Mouse (Mus musculus): Measurements from ENCODE around the gene Armh1. TPM values are rescaled to one million over a fixed set of nuclear protein-coding genes. Genes with fewer than 3 reads are reported as not detected.

The Armh1 gene
- 0.12 and 0.22 TPM in 2 replicates for polyA plus RNA-seq (2015; fragmentation: Nextera tagmentation; extraction: Ambion mirVana)

DNA sequence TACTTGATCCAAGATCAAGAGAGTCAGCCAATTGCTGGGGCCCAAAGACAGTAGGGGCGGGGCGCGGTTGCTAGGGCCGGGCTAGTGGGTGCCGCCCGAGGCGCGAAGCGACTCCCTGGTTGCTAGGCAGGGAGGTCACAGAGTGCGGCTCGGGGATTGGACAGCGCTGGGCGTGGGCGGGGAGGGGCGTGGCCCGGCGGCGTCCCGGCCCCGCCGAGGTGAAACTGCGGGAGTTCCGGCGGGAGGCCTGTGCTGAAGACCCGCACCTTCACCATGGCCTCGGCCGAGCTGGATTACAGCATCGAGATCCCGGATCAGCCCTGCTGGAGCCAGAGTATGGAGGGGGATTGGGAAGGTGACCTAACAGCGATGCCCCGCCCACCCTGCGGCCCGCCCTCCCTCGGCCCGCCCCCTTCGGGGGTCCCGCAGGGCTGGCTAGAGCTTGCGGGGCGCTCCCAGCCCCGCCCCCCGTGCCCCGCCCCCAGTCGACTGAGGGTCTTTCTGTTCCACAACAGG is at the start of gene Armh1, which contains the start of gene Tmem53:
Gene Armh1, minus strand, starts transcription at position 325 of the 516 bp plus-strand sequence.
Gene Tmem53, plus strand, starts transcription at position 151 of the 516 bp plus-strand sequence.
- no peaks in the 10 kb centered on the region for H3K27me3 ChIP-seq (replicated peaks; ENCODE audit: control insufficient read depth, insufficient read depth, low read length)
- TF ChIP-seq CTCF (IDR thresholded peaks at IDR 0.05; ENCODE audit: low read depth): no peak
- H3K9me3 ChIP-seq (ENCODE audit: control insufficient read depth): no peaks in the 10 kb centered on the region
- peak within 1 kb of the TSS; percentile 88 for H3K4me2 ChIP-seq (replicated peaks; ENCODE audit: low read depth)
- peak within 1 kb of the TSS; percentile 69 for H3K9ac ChIP-seq (ENCODE audit: low read depth, low read length)
- peak within 1 kb of the TSS; percentile 73 for H3K4me3 ChIP-seq (ENCODE audit: low read depth, low read length)
- no peaks in the 10 kb centered on the region for H3K36me3 ChIP-seq (ENCODE audit: control insufficient read depth, insufficient read depth)
- WGBS: under 1% methylated on average over 43 of the region's 43 CpGs
- peak within 1 kb of the TSS; percentile 47 for H3K27ac ChIP-seq (ENCODE audit: low read depth, low read length)
- H3K4me1 ChIP-seq (replicated peaks; ENCODE audit: control insufficient read depth, insufficient read depth, low read length): no peaks in the 10 kb centered on the region
- ATAC-seq: peak; percentile 97

DNA sequence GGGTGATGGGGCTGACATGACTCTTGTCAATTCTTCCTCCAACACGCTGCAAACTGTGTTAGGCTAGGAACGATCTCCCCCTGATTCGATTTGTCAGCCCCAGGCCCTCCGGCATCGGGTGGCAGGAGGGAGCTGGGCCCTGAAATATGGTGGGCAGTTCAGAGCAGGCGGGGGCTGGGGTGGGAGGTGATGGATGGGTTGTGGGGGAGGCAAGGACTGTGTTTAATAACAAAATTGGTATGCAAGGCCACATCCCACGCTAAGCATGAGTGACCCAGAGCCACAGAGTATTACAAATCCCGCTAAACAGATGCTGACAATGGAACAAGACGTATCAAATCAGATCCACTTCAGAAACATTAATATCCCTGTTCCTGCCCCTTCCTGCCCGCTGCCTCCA is 48.0 kb upstream of the Armh1 start:
- H3K9ac ChIP-seq (ENCODE audit: low read depth, low read length): no peak overlapping the region
- H3K27ac ChIP-seq (ENCODE audit: low read depth, low read length): no peak overlapping the region
- 82% methylated on average over 10 of the region's 10 CpGs for WGBS
- H3K9me3 ChIP-seq (ENCODE audit: control insufficient read depth): no peaks in the 10 kb centered on the region
- no peak overlapping the region for H3K4me2 ChIP-seq (replicated peaks; ENCODE audit: low read depth)
- no peak overlapping the region for H3K4me3 ChIP-seq (ENCODE audit: low read depth, low read length)
- H3K36me3 ChIP-seq (ENCODE audit: control insufficient read depth, insufficient read depth): no peaks in the 10 kb centered on the region
- H3K4me1 ChIP-seq (replicated peaks; ENCODE audit: control insufficient read depth, insufficient read depth, low read length): peaks cover 7% of the 10 kb centered on the region; the same call in 1 of the 2 replicates
- no peak for ATAC-seq
- H3K27me3 ChIP-seq (replicated peaks; ENCODE audit: control insufficient read depth, insufficient read depth, low read length): peaks cover 34% of the 10 kb centered on the region
- no peak for TF ChIP-seq CTCF (IDR thresholded peaks at IDR 0.05; ENCODE audit: low read depth)

DNA sequence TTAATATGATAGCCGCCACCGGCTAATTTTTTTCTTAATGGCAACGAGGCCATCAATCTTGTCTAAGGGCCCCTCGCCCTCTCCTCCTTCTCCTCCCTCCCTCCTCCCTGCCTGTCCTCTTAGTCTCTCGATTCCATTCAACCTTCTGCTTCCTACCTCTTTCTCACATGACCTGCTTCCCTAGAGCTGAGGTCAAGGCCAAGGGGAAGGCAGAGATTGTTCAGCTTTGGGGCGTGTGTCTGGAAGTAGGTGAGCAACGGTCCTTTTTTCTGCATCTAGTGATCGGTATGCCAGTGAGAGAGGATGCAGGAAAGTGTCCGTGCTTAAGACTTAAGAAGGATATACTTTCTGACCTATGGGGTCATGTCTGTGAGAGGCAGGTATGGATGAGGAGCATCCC is 45.9 kb upstream of the Armh1 start:
- ATAC-seq: no peak
- no peak overlapping the region for H3K9ac ChIP-seq (ENCODE audit: low read depth, low read length)
- H3K4me1 ChIP-seq (replicated peaks; ENCODE audit: control insufficient read depth, insufficient read depth, low read length): no peaks in the 10 kb centered on the region
- no peaks in the 10 kb centered on the region for H3K9me3 ChIP-seq (ENCODE audit: control insufficient read depth)
- no peak for TF ChIP-seq CTCF (IDR thresholded peaks at IDR 0.05; ENCODE audit: low read depth)
- no peak overlapping the region for H3K4me2 ChIP-seq (replicated peaks; ENCODE audit: low read depth)
- H3K36me3 ChIP-seq (ENCODE audit: control insufficient read depth, insufficient read depth): no peaks in the 10 kb centered on the region
- no peak overlapping the region for H3K4me3 ChIP-seq (ENCODE audit: low read depth, low read length)
- H3K27me3 ChIP-seq (replicated peaks; ENCODE audit: control insufficient read depth, insufficient read depth, low read length): peaks cover 17% of the 10 kb centered on the region
- 76% methylated on average over 9 of the region's 9 CpGs for WGBS
- H3K27ac ChIP-seq (ENCODE audit: low read depth, low read length): no peak overlapping the region

DNA sequence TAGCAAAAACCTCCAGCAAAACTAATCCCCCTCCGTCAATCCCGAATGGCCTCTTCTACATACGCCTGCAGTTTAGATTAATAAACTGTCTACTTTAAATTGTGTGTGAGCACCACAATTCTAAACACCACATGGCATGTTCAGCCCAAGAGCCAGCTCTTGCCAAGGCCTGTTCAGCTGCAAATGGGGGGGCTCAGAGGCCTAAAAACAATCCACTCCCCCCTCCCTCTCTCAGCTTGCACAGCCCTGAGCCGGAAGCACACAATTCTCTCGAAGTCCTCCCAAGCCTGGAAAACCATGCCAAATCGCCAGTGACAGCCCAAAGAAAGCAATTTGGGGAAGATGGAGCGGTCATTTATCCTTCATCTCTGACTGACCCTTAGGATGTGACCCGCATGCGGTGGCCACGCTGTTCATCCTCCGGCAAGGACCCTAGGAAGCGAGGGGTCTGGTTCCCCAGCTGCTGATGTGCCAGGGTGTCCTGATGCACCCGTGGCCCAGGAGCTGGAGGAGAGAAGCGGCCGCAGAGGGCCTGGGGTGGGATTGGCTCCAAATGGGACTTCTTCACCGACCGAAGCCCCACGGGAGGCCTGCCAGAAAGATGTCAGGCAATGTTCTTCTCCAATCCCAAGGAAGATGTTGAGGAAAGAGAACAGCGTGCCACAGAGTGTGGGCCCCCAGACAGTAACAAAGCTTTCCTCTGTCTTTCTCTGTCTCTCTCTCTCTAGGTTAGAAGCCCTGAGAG is 45.1 kb upstream of the Armh1 start:
- Histone ChIP-seq H3K9ac (ENCODE audit: low read depth, low read length) (no peak overlapping the region), H3K4me1 (replicated peaks; ENCODE audit: control insufficient read depth, insufficient read depth, low read length) (no peaks in the 10 kb centered on the region), H3K27ac (ENCODE audit: low read depth, low read length) (no peak overlapping the region), H3K4me2 (replicated peaks; ENCODE audit: low read depth) (no peak overlapping the region), H3K4me3 (ENCODE audit: low read depth, low read length) (no peak overlapping the region), H3K36me3 (ENCODE audit: control insufficient read depth, insufficient read depth) (no peaks in the 10 kb centered on the region), H3K9me3 (ENCODE audit: control insufficient read depth) (no peaks in the 10 kb centered on the region), H3K27me3 (replicated peaks; ENCODE audit: control insufficient read depth, insufficient read depth, low read length) (peaks cover 16% of the 10 kb centered on the region)
- no peak for TF ChIP-seq CTCF (IDR thresholded peaks at IDR 0.05; ENCODE audit: low read depth)
- WGBS: 82% methylated on average over 19 of the region's 19 CpGs
- ATAC-seq: no peak

DNA sequence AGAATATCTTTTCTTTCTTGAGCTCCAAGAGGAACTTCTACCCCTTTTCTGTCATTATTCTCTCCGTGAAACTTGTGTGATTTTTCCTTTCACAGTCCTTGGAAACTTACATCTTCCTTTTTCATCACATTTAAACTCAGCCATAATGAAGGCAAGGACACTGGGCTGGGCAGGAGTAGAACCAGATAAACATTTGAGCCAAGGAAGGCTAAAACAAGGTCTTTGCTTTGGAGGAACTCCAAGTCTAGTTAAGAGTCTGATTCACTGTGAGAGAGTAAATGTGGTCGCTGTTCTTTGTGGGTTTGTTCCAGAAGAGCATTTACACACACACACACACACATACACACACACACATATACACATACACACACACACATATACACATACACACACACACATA is 39.8 kb upstream of the Armh1 start:
- Histone ChIP-seq H3K27me3 (replicated peaks; ENCODE audit: control insufficient read depth, insufficient read depth, low read length) (no peaks in the 10 kb centered on the region), H3K9ac (ENCODE audit: low read depth, low read length) (no peak overlapping the region), H3K4me3 (ENCODE audit: low read depth, low read length) (no peak overlapping the region), H3K27ac (ENCODE audit: low read depth, low read length) (no peak overlapping the region), H3K36me3 (ENCODE audit: control insufficient read depth, insufficient read depth) (peaks cover 6% of the 10 kb centered on the region; the same call in 1 of the 2 replicates), H3K4me1 (replicated peaks; ENCODE audit: control insufficient read depth, insufficient read depth, low read length) (no peaks in the 10 kb centered on the region; the same call in 1 of the 2 replicates), H3K9me3 (ENCODE audit: control insufficient read depth) (no peaks in the 10 kb centered on the region), H3K4me2 (replicated peaks; ENCODE audit: low read depth) (no peak overlapping the region)
- 82% methylated on average over 2 of the region's 2 CpGs for WGBS
- no peak for TF ChIP-seq CTCF (IDR thresholded peaks at IDR 0.05; ENCODE audit: low read depth)
- no peak for ATAC-seq

DNA sequence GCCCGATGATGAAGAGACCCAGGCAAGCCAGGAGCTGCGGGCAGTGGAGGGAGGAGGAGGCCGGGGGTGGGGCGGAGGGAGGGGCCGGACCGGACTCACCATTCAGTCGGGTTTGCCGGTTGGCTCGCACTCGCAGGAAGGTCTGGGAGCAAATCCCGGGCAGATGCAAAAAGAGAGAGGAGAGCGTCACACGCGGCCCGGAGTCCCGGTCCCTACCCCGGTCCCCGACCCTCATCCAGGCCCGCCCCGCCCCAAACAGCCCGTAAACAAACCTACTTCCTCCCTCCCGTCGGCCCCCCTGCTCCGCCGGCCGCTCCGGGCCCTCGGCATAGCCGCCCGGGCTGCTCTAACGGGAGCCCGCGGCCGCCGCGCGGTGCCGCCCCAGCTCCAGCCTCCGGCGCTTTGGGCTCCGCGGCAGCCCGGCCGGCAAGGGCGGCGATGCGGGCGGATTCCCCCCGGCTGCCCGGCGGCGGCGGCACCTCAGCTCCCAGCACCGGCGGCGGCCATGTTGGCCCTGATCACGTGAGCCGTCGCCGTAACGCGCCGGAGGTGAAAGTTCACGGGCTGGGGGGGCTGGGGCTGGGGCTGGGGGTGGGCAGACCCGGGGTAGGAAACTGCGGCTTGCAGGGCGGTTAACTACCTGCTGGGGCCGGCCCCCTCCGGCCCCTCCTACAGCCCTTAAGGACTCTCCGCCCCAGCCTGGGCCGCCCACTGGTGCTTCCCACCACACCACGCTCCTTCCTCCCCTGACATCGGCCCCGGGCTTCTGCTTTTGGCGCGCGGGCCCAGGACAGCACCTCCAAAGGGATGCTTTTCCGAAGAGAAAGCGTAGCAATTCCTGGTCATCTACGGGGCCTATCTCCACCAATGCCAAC is 37.2 kb upstream of the Armh1 start:
- peaks cover 31% of the 10 kb centered on the region for H3K36me3 ChIP-seq (ENCODE audit: control insufficient read depth, insufficient read depth)
- TF ChIP-seq CTCF (IDR thresholded peaks at IDR 0.05; ENCODE audit: low read depth): no peak
- H3K4me1 ChIP-seq (replicated peaks; ENCODE audit: control insufficient read depth, insufficient read depth, low read length): no peaks in the 10 kb centered on the region; the same call in 1 of the 2 replicates
- peak; percentile 78 for ATAC-seq
- H3K9me3 ChIP-seq (ENCODE audit: control insufficient read depth): no peaks in the 10 kb centered on the region
- H3K27ac ChIP-seq (ENCODE audit: low read depth, low read length): peak overlapping the region; percentile 96
- H3K4me3 ChIP-seq (ENCODE audit: low read depth, low read length): peak overlapping the region; percentile 66
- peak overlapping the region; percentile 88 for H3K4me2 ChIP-seq (replicated peaks; ENCODE audit: low read depth)
- under 1% methylated on average over 51 of the region's 80 CpGs for WGBS
- H3K27me3 ChIP-seq (replicated peaks; ENCODE audit: control insufficient read depth, insufficient read depth, low read length): no peaks in the 10 kb centered on the region
- H3K9ac ChIP-seq (ENCODE audit: low read depth, low read length): peak overlapping the region; percentile 78
